Mouse (Mus musculus) megakaryocyte, embryonic 14.5 days (primary cell): Measurements from ENCODE around the gene Gse1. TPM values are rescaled to one million over a fixed set of nuclear protein-coding genes. Genes with fewer than 3 reads are reported as not detected.
A peak's percentile ranks its signal among the peaks of the same experiment; 100 is the strongest.

Experiments used
- H3K27me3 ChIP-seq: replicated peaks from 2 replicates; pipeline ENCODE3; 2012; ENCODE audit warnings: inconsistent platforms
- H3K36me3 ChIP-seq: replicated peaks from 2 replicates; pipeline ENCODE3; 2012; ENCODE audit warnings: low read length, inconsistent platforms, mixed read lengths
- H3K4me1 ChIP-seq: 2 replicates; pipeline ENCODE4 v1.6.1; 2012; ENCODE audit warnings: inconsistent platforms
- H3K4me3 ChIP-seq: replicated peaks from 2 replicates; pipeline ENCODE3; 2012; ENCODE audit warnings: moderate library complexity, mild to moderate bottlenecking, inconsistent platforms
- H3K9me3 ChIP-seq: 2 replicates; pipeline ENCODE4 v1.6.1; 2012; ENCODE audit warnings: inconsistent platforms
- FLI1 ChIP-seq: IDR thresholded peaks from 2 replicates; pipeline ENCODE4 v1.6.1; 2012; ENCODE audit warnings: low read length, inconsistent platforms, mixed read lengths
- GATA1 ChIP-seq: IDR thresholded peaks from 3 replicates; pipeline ENCODE4 v1.6.1; 2012; ENCODE audit warnings: mixed read lengths, low read length, inconsistent platforms, borderline replicate concordance
- polyA plus RNA-seq: library from polyadenylated mRNA; stranded (reverse); fragments of >175 nt; gene quantifications from 2 replicates; pipeline ENCODE4 v1.2.3, GENCODE M21; 2012; ENCODE audit warnings: low replicate concordance; ENCODE audit not compliant: insufficient read depth

The Gse1 gene
- polyA plus RNA-seq, 1 experiment: 163 TPM

DNA sequence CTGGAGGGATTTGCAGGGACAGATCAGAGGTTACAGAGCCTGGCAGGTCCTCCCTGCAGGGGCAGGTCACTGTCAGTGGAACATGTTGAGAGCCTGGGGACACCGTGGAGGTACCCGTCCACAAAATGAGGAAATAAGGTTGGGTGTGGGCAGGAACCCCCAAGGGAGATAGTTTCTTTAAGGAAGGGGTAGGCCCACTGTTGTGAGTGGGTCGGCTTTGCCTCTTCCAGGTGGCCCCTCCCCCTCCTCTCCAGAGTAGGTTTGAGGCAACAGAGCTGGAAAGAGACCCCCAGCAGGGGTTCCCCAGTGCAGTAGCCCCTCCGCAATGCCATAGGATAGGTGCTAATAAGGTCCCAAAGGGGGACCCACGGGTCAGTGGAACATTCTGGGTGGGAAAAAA is 274.2 kb downstream of the Gse1 start:
- peaks cover 89% of the 10 kb centered on the region for H3K36me3 ChIP-seq
- H3K4me1 ChIP-seq: peaks cover 100% of the 10 kb centered on the region
- TF ChIP-seq GATA1 (no peak), FLI1 (no peak)
- H3K4me3 ChIP-seq: peak overlapping the region; percentile 69
- no peaks in the 10 kb centered on the region for H3K9me3 ChIP-seq
- H3K27me3 ChIP-seq: no peaks in the 10 kb centered on the region

- Histone ChIP-seq H3K4me3 (peak overlapping the region; percentile 83), H3K36me3 (peaks cover 90% of the 10 kb centered on the region), H3K4me1 (peaks cover 100% of the 10 kb centered on the region), H3K27me3 (no peaks in the 10 kb centered on the region), H3K9me3 (no peaks in the 10 kb centered on the region)
- TF ChIP-seq GATA1: no peak
- TF ChIP-seq FLI1: no peak
Measured at GRCm38 (mm10) chr8:120504251-120505081, 276.2 kb downstream of the Gse1 start.

GRCm38 (mm10) chr8:120505082-120505511 is 276.8 kb downstream of the Gse1 start:
- TF ChIP-seq FLI1: no peak
- no peak for TF ChIP-seq GATA1
- Histone ChIP-seq H3K36me3 (peaks cover 90% of the 10 kb centered on the region), H3K4me3 (peak overlapping the region; percentile 65), H3K4me1 (peaks cover 100% of the 10 kb centered on the region), H3K27me3 (no peaks in the 10 kb centered on the region), H3K9me3 (no peaks in the 10 kb centered on the region)

- H3K9me3 ChIP-seq: no peaks in the 10 kb centered on the region
- H3K4me3 ChIP-seq: no peak overlapping the region
- no peaks in the 10 kb centered on the region for H3K27me3 ChIP-seq
- no peak for TF ChIP-seq FLI1
- no peak for TF ChIP-seq GATA1
- H3K4me1 ChIP-seq: peaks cover 100% of the 10 kb centered on the region
- peaks cover 87% of the 10 kb centered on the region for H3K36me3 ChIP-seq
Measured at GRCm38 (mm10) chr8:120505619-120506310, 277.5 kb downstream of the Gse1 start.

GRCm38 (mm10) chr8:120506562-120506961 is 278.3 kb downstream of the Gse1 start:
- Histone ChIP-seq H3K4me3 (peak overlapping the region; percentile 67), H3K9me3 (no peaks in the 10 kb centered on the region), H3K27me3 (no peaks in the 10 kb centered on the region), H3K36me3 (peaks cover 87% of the 10 kb centered on the region), H3K4me1 (peaks cover 100% of the 10 kb centered on the region)
- TF ChIP-seq FLI1 (no peak), GATA1 (no peak)

DNA sequence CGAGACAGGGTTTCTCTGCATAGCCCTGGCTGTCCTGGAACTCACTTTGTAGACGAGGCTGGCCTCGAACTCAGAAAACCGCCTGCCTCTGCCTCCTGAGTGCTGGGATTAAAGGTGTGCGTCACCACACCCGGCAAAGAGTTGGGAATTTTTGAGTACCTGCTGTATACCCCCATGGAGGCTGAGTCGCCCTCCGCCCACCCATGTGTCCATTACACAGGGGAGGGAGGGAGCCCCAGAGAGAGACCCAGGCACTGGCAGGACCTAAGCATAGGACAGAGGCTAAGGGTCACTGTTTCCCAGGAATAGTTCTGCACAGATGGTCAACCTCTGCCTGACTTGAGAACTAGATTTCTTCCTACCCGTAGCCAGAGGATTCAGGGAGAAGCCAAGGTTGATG is 279.0 kb downstream of the Gse1 start:
- TF ChIP-seq FLI1: no peak
- Histone ChIP-seq H3K36me3 (peaks cover 93% of the 10 kb centered on the region), H3K9me3 (no peaks in the 10 kb centered on the region), H3K4me3 (peak overlapping the region; percentile 72), H3K4me1 (peaks cover 100% of the 10 kb centered on the region), H3K27me3 (no peaks in the 10 kb centered on the region)

- TF ChIP-seq GATA1: no peak
- no peak for TF ChIP-seq FLI1
- peaks cover 100% of the 10 kb centered on the region for H3K4me1 ChIP-seq
- peaks cover 94% of the 10 kb centered on the region for H3K36me3 ChIP-seq
- H3K27me3 ChIP-seq: no peaks in the 10 kb centered on the region
- peak overlapping the region; percentile 90 for H3K4me3 ChIP-seq
- no peaks in the 10 kb centered on the region for H3K9me3 ChIP-seq
Measured at GRCm38 (mm10) chr8:120509136-120510034, 281.1 kb downstream of the Gse1 start.

DNA sequence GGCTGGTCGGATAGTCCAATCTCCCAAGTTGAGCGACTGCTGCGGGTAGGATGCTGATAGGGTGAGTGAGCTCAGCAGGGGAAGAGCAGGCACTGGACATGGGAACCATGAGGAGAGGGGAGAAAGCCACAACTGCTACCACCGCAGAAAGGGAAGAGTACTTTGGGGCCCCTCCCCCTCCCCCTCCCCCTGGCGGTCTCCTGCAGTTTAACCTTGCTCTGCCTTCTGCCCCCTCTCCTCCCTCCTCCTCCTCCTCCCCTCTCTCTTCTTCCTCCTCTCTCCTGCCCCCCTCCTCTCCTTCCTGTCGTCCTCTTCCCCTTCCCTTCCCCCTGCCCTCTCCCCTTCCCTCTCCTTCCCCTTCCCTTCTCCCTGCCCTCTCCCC is 281.8 kb downstream of the Gse1 start:
- H3K4me3 ChIP-seq: peak overlapping the region; percentile 90
- H3K36me3 ChIP-seq: peaks cover 95% of the 10 kb centered on the region
- peaks cover 100% of the 10 kb centered on the region for H3K4me1 ChIP-seq
- TF ChIP-seq GATA1: no peak
- TF ChIP-seq FLI1: no peak
- H3K9me3 ChIP-seq: no peaks in the 10 kb centered on the region
- no peaks in the 10 kb centered on the region for H3K27me3 ChIP-seq

- Histone ChIP-seq H3K36me3 (peaks cover 95% of the 10 kb centered on the region), H3K9me3 (no peaks in the 10 kb centered on the region), H3K4me1 (peaks cover 100% of the 10 kb centered on the region), H3K4me3 (peak overlapping the region; percentile 87), H3K27me3 (no peaks in the 10 kb centered on the region)
- TF ChIP-seq FLI1 (no peak), GATA1 (no peak)
Measured at GRCm38 (mm10) chr8:120510863-120511457, 282.7 kb downstream of the Gse1 start.
